ENCODE assay signal across 9 mouse cellular contexts in the genomic region with DNA sequence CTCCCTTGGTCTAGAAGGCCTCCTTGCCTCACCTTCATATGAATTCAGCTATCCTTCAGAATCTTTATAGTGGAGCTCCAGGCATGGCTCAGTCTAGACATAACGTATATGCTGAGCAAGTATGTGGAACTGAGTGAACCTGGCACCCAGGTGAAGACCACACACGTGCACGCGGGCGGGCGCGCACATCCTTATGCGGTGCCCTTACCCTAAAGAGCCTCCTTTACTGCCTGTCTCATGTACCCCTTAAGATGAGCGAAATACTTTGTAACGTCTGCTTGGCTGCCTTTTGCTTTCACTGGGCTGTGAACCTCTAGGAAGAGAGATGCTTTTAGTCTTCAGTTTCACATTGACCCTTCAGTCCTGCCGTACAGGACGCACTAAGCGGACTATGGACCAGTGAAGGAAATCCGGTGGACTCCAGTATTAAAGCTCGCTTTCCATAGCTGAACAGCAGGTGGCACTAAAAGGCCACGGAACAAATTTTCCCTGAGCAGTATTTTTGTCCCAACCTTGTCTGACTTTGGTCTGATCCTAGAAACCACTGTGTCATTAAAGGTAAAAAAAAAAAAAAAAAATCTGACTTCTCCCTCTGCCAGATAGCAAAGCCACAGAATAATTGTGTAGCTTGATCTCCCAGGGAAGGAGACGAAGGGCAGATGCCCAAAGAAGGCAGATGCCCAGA. TPM values are rescaled to one million over a fixed set of nuclear protein-coding genes. Genes with fewer than 3 reads are reported as not detected.
A peak's percentile ranks its signal among the peaks of the same experiment; 100 is the strongest.
DNase-seq lines count a peak whose midpoint lies in the region; ATAC-seq and TF ChIP-seq lines count a peak whose summit lies in the region.
"Had no signal": no experiment of that assay in that cellular context is flagged by ENCODE, and none has a peak within 500 bp of the region (broad histone marks: within the 10 kb centered on the region; RNA-seq: fewer than 3 reads in every experiment).

No protein-coding gene starts in this region.

- H3K4me1 ChIP-seq in midbrain, embryonic 11.5 days (ENCODE audit: control insufficient read depth, insufficient read depth, low read length) = peaks cover 22% of the 10 kb centered on the region
- H3K4me1 ChIP-seq in midbrain, embryonic 16.5 days (ENCODE audit: control insufficient read depth, insufficient read depth, low read length) = peaks cover 12% of the 10 kb centered on the region

- H3K27ac ChIP-seq in midbrain, embryonic 11.5 days (ENCODE audit: low read depth, low read length) = no peak overlapping the region
- no peak overlapping the region for H3K27ac ChIP-seq in midbrain, embryonic 16.5 days (ENCODE audit: low read length)
- H3K27ac ChIP-seq: heart, embryonic 13.5 days had no signal

- TF ChIP-seq CTCF in Patski (IDR thresholded peaks at IDR 0.05) = peak; percentile 50

- H3K36me3 ChIP-seq in midbrain, embryonic 11.5 days (ENCODE audit: control insufficient read depth, insufficient read depth, low read length) = no peaks in the 10 kb centered on the region
- no peaks in the 10 kb centered on the region for H3K36me3 ChIP-seq in midbrain, embryonic 16.5 days (ENCODE audit: control insufficient read depth, insufficient read depth, low read length)
- H3K36me3 ChIP-seq: heart, embryonic 13.5 days had no signal

- no peaks in the 10 kb centered on the region for H3K27me3 ChIP-seq in midbrain, embryonic 11.5 days (ENCODE audit: control insufficient read depth, insufficient read depth, low read length)
- no peaks in the 10 kb centered on the region for H3K27me3 ChIP-seq in midbrain, embryonic 16.5 days (ENCODE audit: control insufficient read depth, insufficient read depth, low read depth, low read length)
- no peaks in the 10 kb centered on the region for H3K27me3 ChIP-seq in Patski
- H3K27me3 ChIP-seq: heart, embryonic 13.5 days had no signal

- H3K4me3 ChIP-seq in midbrain, embryonic 11.5 days (ENCODE audit: low read depth, low read length) = no peak overlapping the region
- H3K4me3 ChIP-seq in midbrain, embryonic 16.5 days (ENCODE audit: low read depth, low read length) = no peak overlapping the region
- H3K4me3 ChIP-seq: heart, embryonic 13.5 days had no signal

- H3K9me3 ChIP-seq in midbrain, embryonic 11.5 days (ENCODE audit: control insufficient read depth, low read length) = no peaks in the 10 kb centered on the region
- H3K9me3 ChIP-seq in midbrain, embryonic 16.5 days (replicated peaks; ENCODE audit: control insufficient read depth, low read length, poor library complexity, severe bottlenecking) = no peaks in the 10 kb centered on the region
- H3K9me3 ChIP-seq: heart, embryonic 13.5 days had no signal

- 64% methylated on average over 17 of the region's 17 CpGs for WGBS in midbrain, embryonic 11.5 days
- 54% methylated on average over 17 of the region's 17 CpGs for WGBS in midbrain, embryonic 16.5 days

- in situ Hi-C loops in Patski (cut with MboI; ENCODE audit: low pct_unique_long_range_greater_than_20kb) = loop anchor here (5.0 kb wide), 2 partner anchors 39 to 144 kb away; no protein-coding TSS in a partner anchor

- peak; percentile 95 for DNase-seq in midbrain, embryonic 11.5 days (ENCODE audit: low spot score, missing footprints)
- no peak for DNase-seq in Patski (ENCODE audit: low read depth, low spot score)
- DNase-seq in cerebellum, adult 9-10 months = peak; percentile 62
- DNase-seq in gastrocnemius, postnatal 36 days = peak; percentile 30 to 31
- DNase-seq in layer of hippocampus, postnatal 14 days (ENCODE audit: low spot score in 2 of 2) = peak; percentile 62 to 75
- peak; percentile 62 for DNase-seq in mesoderm, embryonic 11.5 days (ENCODE audit: low read depth, low spot score)

- H3K9ac ChIP-seq in midbrain, embryonic 11.5 days (ENCODE audit: low read length) = no peak overlapping the region
- H3K9ac ChIP-seq in midbrain, embryonic 16.5 days (ENCODE audit: low read depth, low read length) = no peak overlapping the region
- H3K9ac ChIP-seq: heart, embryonic 13.5 days had no signal

- intact Hi-C loops in gastrocnemius, postnatal 36 days (cut with DNase I) = loop anchor here (2.0 to 5.0 kb wide), 3 partner anchors 36 to 244 kb away; a partner anchor contains a TSS

- CTCF ChIA-PET in Patski (lab: Charles Lee) = interaction anchor here (0.9 to 3.0 kb wide), 20 partner anchors 9 to 239 kb away, joined by 3 to 12 read pairs (median 4); no protein-coding TSS in a partner anchor

- no peak overlapping the region for H3K4me2 ChIP-seq in midbrain, embryonic 11.5 days
- no peak overlapping the region for H3K4me2 ChIP-seq in midbrain, embryonic 16.5 days (ENCODE audit: low read length)
- H3K4me2 ChIP-seq: heart, embryonic 13.5 days had no signal

- POLR2A ChIA-PET in Patski (lab: Charles Lee) = interaction anchor here (0.6 to 1.9 kb wide), 2 partner anchors 47 to 54 kb away, joined by 3 to 5 read pairs; no protein-coding TSS in a partner anchor

- ATAC-seq in midbrain, embryonic 11.5 days (ENCODE audit: low FRiP score) = no peak
- ATAC-seq in midbrain, embryonic 16.5 days = no peak
- no peak for ATAC-seq in Patski
- no peak for ATAC-seq in megakaryocyte-erythroid progenitor cell, adult 5-6 weeks (replicated peaks; ENCODE audit: low FRiP score, low TSS enrichment, poor library complexity, severe bottlenecking)

RNA-seq across cellular contexts. Expression of a gene that starts 3.6 kb away (rescaled TPM):
- 70.2 and 70.3 TPM in 2 replicates for polyA plus RNA-seq in midbrain, embryonic 11.5 days (2014; fragmentation: Nextera tagmentation; extraction: Ambion mirVana)
- 70.6 and 80.8 TPM in 2 replicates for polyA plus RNA-seq in midbrain, embryonic 16.5 days (2015; fragmentation: Nextera tagmentation; extraction: Ambion mirVana)
- 31.0 TPM for polyA plus RNA-seq in Patski (2021)
- 10 to 100 TPM; 21.9 to 22.4 TPM for total RNA-seq in gastrocnemius, postnatal 36 days (2021)
- 10 to 100 TPM; 26.3 to 26.5 TPM for total RNA-seq in layer of hippocampus, postnatal 14 days (2021)
- total RNA-seq in megakaryocyte-erythroid progenitor cell, adult 5-6 weeks (2014; fragmentation: Nextera tagmentation) = 18.1 and 27.4 TPM in 2 replicates
- total RNA-seq in megakaryocyte-erythroid progenitor cell, adult 5-6 weeks (2017) = 18.2 and 40.3 TPM in 2 replicates

RNA-seq across cellular contexts. Expression of a gene that starts 3.9 kb away (rescaled TPM):
- polyA plus RNA-seq in midbrain, embryonic 11.5 days (2014; fragmentation: Nextera tagmentation; extraction: Ambion mirVana) = 9.6 and 9.9 TPM in 2 replicates
- polyA plus RNA-seq in midbrain, embryonic 16.5 days (2015; fragmentation: Nextera tagmentation; extraction: Ambion mirVana) = 2.5 and 3.0 TPM in 2 replicates
- 3.5 TPM for polyA plus RNA-seq in Patski (2021)
- total RNA-seq in gastrocnemius, postnatal 36 days (2021) = under 1 TPM; 0.31 to 0.35 TPM
- 1 to 10 TPM; 1.5 to 1.6 TPM for total RNA-seq in layer of hippocampus, postnatal 14 days (2021)
- total RNA-seq in megakaryocyte-erythroid progenitor cell, adult 5-6 weeks (2014; fragmentation: Nextera tagmentation) = 29.6 and 35.0 TPM in 2 replicates
- 10.8 and 14.9 TPM in 2 replicates for total RNA-seq in megakaryocyte-erythroid progenitor cell, adult 5-6 weeks (2017)

RNA-seq across cellular contexts. Expression of a gene that starts 34.3 kb away (rescaled TPM):
- polyA plus RNA-seq in midbrain, embryonic 11.5 days (2014; fragmentation: Nextera tagmentation; extraction: Ambion mirVana) = 6.9 and 7.6 TPM in 2 replicates
- polyA plus RNA-seq in midbrain, embryonic 16.5 days (2015; fragmentation: Nextera tagmentation; extraction: Ambion mirVana) = 7.4 and 11.6 TPM in 2 replicates
- 6.2 TPM for polyA plus RNA-seq in Patski (2021)
- 10 to 100 TPM; 66.0 to 66.5 TPM for total RNA-seq in gastrocnemius, postnatal 36 days (2021)
- total RNA-seq in layer of hippocampus, postnatal 14 days (2021) = 10 to 100 TPM; 44.3 to 45.1 TPM
- 0.15 TPM in 1 of 2 replicates, not detected in the other for total RNA-seq in megakaryocyte-erythroid progenitor cell, adult 5-6 weeks (2014; fragmentation: Nextera tagmentation)
- not detected in 2 replicates for total RNA-seq in megakaryocyte-erythroid progenitor cell, adult 5-6 weeks (2017)

RNA-seq across cellular contexts. Expression of a gene that starts 48.6 kb away (rescaled TPM):
- 3.6 and 4.6 TPM in 2 replicates for polyA plus RNA-seq in midbrain, embryonic 11.5 days (2014; fragmentation: Nextera tagmentation; extraction: Ambion mirVana)
- 15.1 and 18.5 TPM in 2 replicates for polyA plus RNA-seq in midbrain, embryonic 16.5 days (2015; fragmentation: Nextera tagmentation; extraction: Ambion mirVana)
- 0.21 TPM for polyA plus RNA-seq in Patski (2021)
- under 1 TPM in 1 of 2 experiments, not detected in 1; 0.37 TPM for total RNA-seq in gastrocnemius, postnatal 36 days (2021)
- total RNA-seq in layer of hippocampus, postnatal 14 days (2021) = 10 to 100 TPM in 1 of 2 experiments, 1 to 10 TPM in 1; 4.0 to 10.3 TPM
- not detected in 2 replicates for total RNA-seq in megakaryocyte-erythroid progenitor cell, adult 5-6 weeks (2014; fragmentation: Nextera tagmentation)
- not detected in 2 replicates for total RNA-seq in megakaryocyte-erythroid progenitor cell, adult 5-6 weeks (2017)

Comparison
In these comparisons a context has a peak if more than half of its experiments do, and no peak if none do; other contexts are left out.
1. RNA of a gene that starts 3.9 kb away (total RNA-seq): 10.8 to 35.0 TPM in megakaryocyte-erythroid progenitor cell, adult 5-6 weeks; 1.5 to 1.6 TPM in layer of hippocampus, postnatal 14 days and 0.31 to 0.35 TPM in gastrocnemius, postnatal 36 days; every median in the first group is over 4 times any median in the second.
2. RNA of a gene that starts 34.3 kb away (total RNA-seq): 66.0 to 66.5 TPM in gastrocnemius, postnatal 36 days and 44.3 to 45.1 TPM in layer of hippocampus, postnatal 14 days; 0.15 TPM in megakaryocyte-erythroid progenitor cell, adult 5-6 weeks; every median in the first group is over 10 times any median in the second.